Mouse (Mus musculus) liver, adult 2 months (tissue): ENCODE data around the gene Hspb8. TPM values are rescaled to one million over a fixed set of nuclear protein-coding genes. Genes with fewer than 3 reads are reported as not detected.

Source experiments
- DNase-seq: peaks from one replicate; pipeline ENCODE4 v3.0.0-alpha.2; 2011; ENCODE audit warnings: low read depth, low spot score; ENCODE audit errors: extremely low read depth
- H3K27ac ChIP-seq: fragments of 200-500 bp; replicated peaks from 2 replicates; pipeline ENCODE4 v1.5.1; 2012; ENCODE audit warnings: low read depth, mild to moderate bottlenecking, control low read depth, inconsistent platforms, low read length; ENCODE audit not compliant: insufficient read depth
- H3K27me3 ChIP-seq: fragments of 200-500 bp; 2 replicates; pipeline ENCODE4 v1.6.1; 2012; ENCODE audit warnings: mild to moderate bottlenecking, moderate library complexity, low read length, inconsistent platforms; ENCODE audit not compliant: control insufficient read depth, insufficient read depth
- H3K36me3 ChIP-seq: fragments of 200-500 bp; 2 replicates; pipeline ENCODE4 v1.6.1; 2012; ENCODE audit warnings: low read length, inconsistent platforms; ENCODE audit not compliant: control insufficient read depth, insufficient read depth
- H3K4me1 ChIP-seq: fragments of 200-500 bp; 2 replicates; pipeline ENCODE4 v1.6.1; 2011; ENCODE audit warnings: low read length; ENCODE audit not compliant: control insufficient read depth, insufficient read depth
- H3K4me3 ChIP-seq: fragments of 200-500 bp; 2 replicates; pipeline ENCODE4 v1.5.1; 2011; ENCODE audit warnings: low read depth, mild to moderate bottlenecking, control low read depth, low read length, moderate library complexity; ENCODE audit not compliant: insufficient read depth
- H3K79me2 ChIP-seq: fragments of 200-500 bp; 2 replicates; pipeline ENCODE4 v1.6.1; 2012; ENCODE audit warnings: inconsistent platforms, mild to moderate bottlenecking, low read length, moderate library complexity; ENCODE audit not compliant: control insufficient read depth, insufficient read depth
- H3K9ac ChIP-seq: fragments of 200-500 bp; 2 replicates; pipeline ENCODE4 v1.6.1; 2012; ENCODE audit warnings: low read depth, mild to moderate bottlenecking, control low read depth, inconsistent platforms, low read length
- CTCF ChIP-seq: fragments of 200-500 bp; IDR thresholded peaks from 2 replicates; pipeline ENCODE4 v1.5.1; 2011; ENCODE audit warnings: low read depth, low read length, control low read depth
- POLR2A ChIP-seq: fragments of 200-500 bp; IDR thresholded peaks from 2 replicates; pipeline ENCODE4 v1.6.1; 2011; ENCODE audit warnings: low read length, control low read depth; ENCODE audit not compliant: insufficient read depth; ENCODE audit errors: extremely low read depth
- WGBS: fragments of 180-500 bp; shearing (Covaris S2); methylation state at CpG from one replicate; pipeline ENCODE4 v1.1.7; 2018; 5-methylcytosine and 5-hydroxymethylcytosine counted together
- polyA plus RNA-seq: library from polyadenylated mRNA; depleted of rRNA; stranded (reverse); fragments of >200 nt; gene quantifications from 2 replicates; pipeline ENCODE4 v1.2.3, GENCODE M21; 2012
- total RNA-seq: library from RNA; depleted of rRNA; stranded (reverse); fragments of >200 nt; gene quantifications from 2 replicates; pipeline ENCODE4 v1.2.3, GENCODE M21; 2014

Gene Hspb8
- total and polyA plus RNA-seq, 2 experiments = 149 to 216 TPM

GRCm38 (mm10) chr5:116425273-116425672 is 2.6 kb upstream of the Hspb8 start:
- DNase-seq = no peak
- 69% methylated on average over 7 of the region's 7 CpGs for WGBS

GRCm38 (mm10) chr5:116423746-116424145 is 1.1 kb upstream of the Hspb8 start:
- no peaks in the 10 kb centered on the region for H3K27me3 ChIP-seq
- H3K4me1 ChIP-seq = peaks cover 10% of the 10 kb centered on the region; the same call in 1 of the 2 replicates
- peak overlapping the region; percentile 62 for H3K27ac ChIP-seq
- peak; percentile 80 for DNase-seq
- WGBS = 30% methylated on average over 8 of the region's 8 CpGs
- H3K36me3 ChIP-seq = no peaks in the 10 kb centered on the region
- TF ChIP-seq POLR2A (no peak), CTCF (no peak)
- no peak overlapping the region for H3K4me3 ChIP-seq
- H3K79me2 ChIP-seq = peaks cover 24% of the 10 kb centered on the region; the same call in 1 of the 2 replicates
- H3K9ac ChIP-seq = no peak overlapping the region; the same call in 1 of the 2 replicates

More at GRCm38 (mm10) chr5:116425273-116425672, 2.6 kb upstream of the Hspb8 start:
- peaks cover 7% of the 10 kb centered on the region; the same call in 1 of the 2 replicates for H3K4me1 ChIP-seq
- H3K4me3 ChIP-seq = no peak overlapping the region
- no peak overlapping the region for H3K9ac ChIP-seq
- H3K27ac ChIP-seq = no peak overlapping the region
- TF ChIP-seq CTCF (no peak), POLR2A (no peak)
- no peaks in the 10 kb centered on the region for H3K36me3 ChIP-seq
- peaks cover 11% of the 10 kb centered on the region; the same call in 1 of the 2 replicates for H3K79me2 ChIP-seq
- H3K27me3 ChIP-seq = no peaks in the 10 kb centered on the region

- TF ChIP-seq POLR2A (0 out of 2 replicates have a peak, but pooled peaks have one; percentile 16), CTCF (no peak)
- DNase-seq = peak; percentile 67
- Histone ChIP-seq H3K79me2 (peaks cover 39% of the 10 kb centered on the region; the same call in 1 of the 2 replicates), H3K4me1 (peaks cover 21% of the 10 kb centered on the region), H3K9ac (peak overlapping the region; percentile 90), H3K27me3 (no peaks in the 10 kb centered on the region), H3K36me3 (peaks cover 5% of the 10 kb centered on the region; the same call in 1 of the 2 replicates), H3K4me3 (peak overlapping the region; percentile 90), H3K27ac (peak overlapping the region; percentile 95)
- WGBS = 18% methylated on average over 22 of the region's 22 CpGs
Measured at GRCm38 (mm10) chr5:116421791-116422481, 728 bp downstream of the Hspb8 start.

GRCm38 (mm10) chr5:116420759-116421225 is 1.9 kb downstream of the Hspb8 start:
- Histone ChIP-seq H3K79me2 (peaks cover 41% of the 10 kb centered on the region; the same call in 1 of the 2 replicates), H3K36me3 (peaks cover 12% of the 10 kb centered on the region; the same call in 1 of the 2 replicates), H3K4me3 (peak overlapping the region; percentile 78), H3K27me3 (no peaks in the 10 kb centered on the region), H3K9ac (peak overlapping the region; percentile 81), H3K4me1 (peaks cover 22% of the 10 kb centered on the region), H3K27ac (peak overlapping the region; percentile 84)
- peak; percentile 87 for DNase-seq
- 13% methylated on average over 6 of the region's 6 CpGs for WGBS
- TF ChIP-seq CTCF (no peak), POLR2A (0 out of 2 replicates have a peak, but pooled peaks have one; percentile 9)

GRCm38 (mm10) chr5:116420213-116420612 is 2.5 kb downstream of the Hspb8 start:
- 80% methylated on average over 1 of the region's 1 CpGs for WGBS
- H3K9ac ChIP-seq = peak overlapping the region; percentile 81
- peaks cover 16% of the 10 kb centered on the region for H3K36me3 ChIP-seq
- peaks cover 41% of the 10 kb centered on the region; the same call in 1 of the 2 replicates for H3K79me2 ChIP-seq
- H3K4me3 ChIP-seq = peak overlapping the region; percentile 78
- no peak for DNase-seq
- H3K27me3 ChIP-seq = no peaks in the 10 kb centered on the region
- peak overlapping the region; percentile 84 for H3K27ac ChIP-seq
- TF ChIP-seq POLR2A (no peak), CTCF (no peak)
- peaks cover 22% of the 10 kb centered on the region for H3K4me1 ChIP-seq
